Mouse (Mus musculus) forebrain, embryonic 15.5 days (tissue): Measurements from ENCODE around the gene Ifnk. TPM values are rescaled to one million over a fixed set of nuclear protein-coding genes. Genes with fewer than 3 reads are reported as not detected.

Experiments
- ATAC-seq: fragments of 200-750 bp; cut with Nextera tagmentation; replicated peaks from 2 replicates; pipeline ENCODE4 v1.8.0; 2017; ENCODE audit warnings: mild to moderate bottlenecking, moderate TSS enrichment, moderate library complexity
- H3K27ac ChIP-seq: fragments of 300-500 bp; sonication (generic); replicated peaks from 2 replicates; pipeline ENCODE4 v1.5.1; 2015; ENCODE audit warnings: mild to moderate bottlenecking, inconsistent platforms
- H3K27me3 ChIP-seq: fragments of 300-500 bp; sonication (generic); 2 replicates; pipeline ENCODE4 v1.6.1; 2015; ENCODE audit warnings: inconsistent platforms
- H3K36me3 ChIP-seq: fragments of 300-500 bp; sonication (generic); 2 replicates; pipeline ENCODE4 v1.6.1; 2015; ENCODE audit warnings: mild to moderate bottlenecking, inconsistent platforms
- H3K4me1 ChIP-seq: fragments of 300-500 bp; sonication (generic); 2 replicates; pipeline ENCODE4 v1.6.1; 2015; ENCODE audit warnings: inconsistent platforms
- H3K4me2 ChIP-seq: fragments of 300-500 bp; sonication (generic); replicated peaks from 2 replicates; pipeline ENCODE4 v1.6.1; 2015; ENCODE audit warnings: mild to moderate bottlenecking, inconsistent platforms
- H3K4me3 ChIP-seq: fragments of 300-500 bp; sonication (generic); 2 replicates; pipeline ENCODE4 v1.5.1; 2015; ENCODE audit warnings: mild to moderate bottlenecking, inconsistent platforms
- H3K9ac ChIP-seq: fragments of 300-500 bp; sonication (generic); replicated peaks from 2 replicates; pipeline ENCODE4 v1.6.1; 2015; ENCODE audit warnings: mild to moderate bottlenecking, inconsistent platforms
- H3K9me3 ChIP-seq: fragments of 300-500 bp; sonication (generic); 2 replicates; pipeline ENCODE4 v1.6.1; 2016; ENCODE audit warnings: inconsistent platforms
- WGBS: fragments of 180-500 bp; shearing (Covaris S2); methylation state at CpG from one replicate; pipeline ENCODE4 v1.1.7; 2015; ENCODE audit warnings: mixed read lengths; 5-methylcytosine and 5-hydroxymethylcytosine counted together
- polyA plus RNA-seq: library from polyadenylated mRNA; unstranded; fragments of >200 nt; fragmentation: Nextera tagmentation; extraction: Ambion mirVana; gene quantifications from 2 replicates; pipeline ENCODE4 v1.2.1, GENCODE M21; 2015

The Ifnk gene
- polyA plus RNA-seq, 1 experiment from 2014 or later, result 0.22 TPM

DNA sequence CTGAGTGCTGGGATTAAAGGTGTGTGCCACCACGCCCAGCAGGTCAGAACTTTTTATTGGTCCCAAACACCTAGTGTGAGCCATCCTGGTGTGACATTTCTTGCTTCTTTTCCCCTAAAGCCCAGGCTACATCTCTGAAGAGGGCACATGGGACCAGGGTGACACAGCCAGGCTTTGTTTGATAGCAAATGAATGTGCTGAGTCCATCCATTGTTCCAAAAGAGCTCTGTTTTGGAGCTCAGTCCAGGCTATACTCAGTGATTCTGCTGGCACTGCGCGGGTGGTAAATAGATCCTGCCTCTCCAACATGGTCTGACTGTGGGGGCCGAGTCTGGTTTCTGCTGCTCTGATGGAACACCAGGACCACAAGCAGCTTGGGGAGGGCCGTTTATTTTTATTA is 16.0 kb downstream of the Ifnk start:
- H3K4me3 ChIP-seq, result no peak overlapping the region
- no peak for ATAC-seq
- peaks cover 7% of the 10 kb centered on the region for H3K4me1 ChIP-seq
- WGBS, result 87% methylated on average over 5 of the region's 5 CpGs
- H3K27me3 ChIP-seq, result no peaks in the 10 kb centered on the region
- H3K9ac ChIP-seq, result no peak overlapping the region
- H3K36me3 ChIP-seq, result no peaks in the 10 kb centered on the region
- H3K27ac ChIP-seq, result no peak overlapping the region
- no peaks in the 10 kb centered on the region for H3K9me3 ChIP-seq
- no peak overlapping the region for H3K4me2 ChIP-seq

DNA sequence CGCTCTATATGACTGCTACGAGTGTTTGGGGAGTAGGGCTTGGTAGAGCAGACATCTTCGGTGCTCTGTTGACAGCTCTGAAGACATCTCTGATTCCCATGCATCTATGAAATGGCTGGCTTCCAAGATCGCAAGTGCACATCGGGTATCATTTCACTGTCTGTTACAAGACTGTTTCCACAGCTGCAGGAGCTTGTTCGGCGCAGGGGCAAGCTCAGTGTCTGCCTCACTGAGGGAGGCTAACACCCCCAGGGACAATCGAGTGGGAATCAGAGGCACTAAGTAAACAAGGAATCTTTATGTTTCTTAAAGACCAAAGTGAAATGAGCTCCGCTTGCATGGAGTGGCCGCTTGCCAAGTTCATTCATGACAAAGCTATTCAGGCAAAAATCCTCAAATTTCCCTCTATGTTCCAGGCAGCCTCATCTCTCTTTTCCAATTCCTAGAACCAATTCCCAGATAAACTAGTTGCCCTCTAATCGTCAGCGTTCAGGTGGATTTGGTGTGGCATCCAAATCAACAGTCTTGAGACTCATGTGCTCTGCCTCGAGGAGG is 17.8 kb downstream of the Ifnk start:
- 0 out of 2 replicates have a peak, but pooled peaks have one; percentile 16 for ATAC-seq
- WGBS, result 48% methylated on average over 13 of the region's 13 CpGs
- Histone ChIP-seq H3K36me3 (no peaks in the 10 kb centered on the region), H3K4me2 (no peak overlapping the region; the same call in 1 of the 2 replicates), H3K27me3 (no peaks in the 10 kb centered on the region), H3K4me3 (no peak overlapping the region), H3K9ac (no peak overlapping the region), H3K27ac (no peak overlapping the region), H3K4me1 (peaks cover 7% of the 10 kb centered on the region), H3K9me3 (no peaks in the 10 kb centered on the region)

DNA sequence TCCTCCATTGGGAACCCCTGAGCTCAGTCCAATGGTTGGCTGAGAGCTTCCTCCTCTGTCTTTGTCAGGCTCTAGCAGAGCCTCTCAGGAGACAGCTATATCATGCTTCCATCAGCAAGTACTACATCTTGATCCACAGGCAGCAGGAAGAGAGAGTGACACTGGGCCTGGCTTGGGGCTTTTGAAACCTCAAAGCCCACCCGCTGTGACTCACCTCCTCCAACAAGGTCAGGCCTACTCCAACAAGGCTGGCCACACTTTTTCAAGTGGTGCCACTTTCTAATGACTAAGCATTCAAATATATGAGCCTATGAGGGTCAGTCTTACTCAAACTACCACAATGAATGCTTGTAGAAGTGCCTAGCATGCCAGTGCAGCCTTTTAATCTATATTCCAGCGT is 20.6 kb downstream of the Ifnk start:
- Histone ChIP-seq H3K36me3 (no peaks in the 10 kb centered on the region), H3K27ac (no peak overlapping the region), H3K4me2 (no peak overlapping the region), H3K9ac (no peak overlapping the region), H3K4me1 (peaks cover 7% of the 10 kb centered on the region), H3K4me3 (no peak overlapping the region), H3K27me3 (no peaks in the 10 kb centered on the region), H3K9me3 (no peaks in the 10 kb centered on the region)
- WGBS, result 90% methylated on average over 2 of the region's 2 CpGs
- ATAC-seq, result no peak

DNA sequence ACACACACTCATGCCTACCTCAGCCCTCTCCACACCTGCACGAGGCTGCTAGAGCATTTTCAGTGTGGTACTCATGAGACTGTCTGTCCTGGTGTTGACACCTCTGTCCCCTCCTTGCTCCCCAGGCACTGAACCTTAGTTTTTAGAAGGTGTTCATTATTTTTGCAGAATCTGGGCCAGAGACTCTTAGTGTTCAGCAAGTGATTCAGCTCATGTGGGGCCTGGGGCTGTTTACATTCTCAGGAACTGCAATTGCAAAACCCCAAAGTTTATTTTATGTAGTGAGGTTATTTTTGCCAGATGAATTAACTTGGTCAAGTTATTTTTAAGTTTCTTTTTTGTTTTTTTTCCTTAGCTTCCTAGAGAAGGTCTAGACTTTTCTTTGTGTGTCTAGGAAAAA is 21.7 kb downstream of the Ifnk start:
- Histone ChIP-seq H3K4me2 (no peak overlapping the region), H3K27ac (no peak overlapping the region), H3K9me3 (no peaks in the 10 kb centered on the region), H3K4me1 (peaks cover 7% of the 10 kb centered on the region), H3K36me3 (no peaks in the 10 kb centered on the region), H3K27me3 (no peaks in the 10 kb centered on the region), H3K4me3 (no peak overlapping the region), H3K9ac (no peak overlapping the region)
- no peak for ATAC-seq
- WGBS, result 82% methylated on average over 1 of the region's 1 CpGs

DNA sequence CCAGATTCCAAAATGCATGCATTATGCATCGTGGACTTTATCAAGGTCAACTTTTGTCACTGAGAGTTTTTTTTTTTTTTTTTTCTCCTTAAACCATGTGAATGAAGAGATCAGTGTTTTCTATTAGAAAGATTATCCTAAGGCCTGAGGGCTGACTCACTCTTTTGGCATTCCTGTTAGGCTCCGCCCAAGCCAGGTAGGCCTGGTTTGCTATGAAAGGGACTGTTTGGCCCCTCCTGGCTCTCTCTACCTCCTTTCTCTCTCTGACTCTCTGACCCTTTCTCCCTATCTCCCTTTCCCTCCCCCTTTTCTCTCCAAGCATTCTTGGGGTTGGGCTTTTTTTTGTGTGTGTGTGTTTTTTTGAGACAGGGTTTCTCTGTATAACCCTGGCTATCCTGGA is 23.7 kb downstream of the Ifnk start:
- H3K4me1 ChIP-seq, result no peaks in the 10 kb centered on the region
- ATAC-seq, result no peak
- no peak overlapping the region for H3K9ac ChIP-seq
- no peaks in the 10 kb centered on the region for H3K27me3 ChIP-seq
- H3K4me3 ChIP-seq, result no peak overlapping the region
- 92% methylated on average over 2 of the region's 2 CpGs for WGBS
- no peaks in the 10 kb centered on the region for H3K36me3 ChIP-seq
- no peak overlapping the region for H3K4me2 ChIP-seq
- H3K27ac ChIP-seq, result no peak overlapping the region
- H3K9me3 ChIP-seq, result no peaks in the 10 kb centered on the region

DNA sequence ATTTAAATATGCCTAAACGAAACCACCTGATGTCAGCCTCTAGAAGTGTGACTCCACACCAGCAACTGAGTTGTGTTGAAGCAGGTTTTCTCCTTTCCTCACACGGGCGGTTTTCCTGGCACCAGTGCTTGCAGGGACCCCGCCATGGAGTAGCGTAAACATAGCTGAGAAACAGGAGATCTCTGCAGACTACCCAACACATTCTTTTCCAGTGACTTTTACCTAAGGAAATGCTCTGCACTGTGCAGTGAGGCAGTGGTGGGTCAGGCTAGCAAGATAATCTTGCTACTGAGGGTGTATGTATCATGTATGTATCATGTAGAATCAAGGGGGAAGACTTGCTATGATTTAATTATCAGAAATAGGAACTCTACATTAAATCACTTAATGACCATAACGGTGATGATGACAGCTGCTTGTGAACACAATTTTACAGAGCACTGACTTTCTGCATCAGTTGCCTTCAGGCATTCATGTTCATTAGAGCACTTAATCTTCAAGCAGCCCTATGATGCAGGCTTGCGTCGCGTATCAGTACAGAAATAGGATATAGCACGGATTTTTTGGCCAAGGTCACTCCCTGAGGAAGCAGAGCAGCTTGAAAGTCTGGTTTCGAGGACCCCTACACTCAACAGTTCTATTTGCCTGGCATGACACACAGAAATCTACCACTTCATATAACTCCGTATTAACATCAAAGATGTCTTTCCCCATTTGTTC is 26.2 kb downstream of the Ifnk start:
- H3K9ac ChIP-seq, result no peak overlapping the region
- 72% methylated on average over 12 of the region's 12 CpGs for WGBS
- no peaks in the 10 kb centered on the region for H3K9me3 ChIP-seq
- H3K27me3 ChIP-seq, result no peaks in the 10 kb centered on the region
- no peak for ATAC-seq
- H3K27ac ChIP-seq, result no peak overlapping the region
- no peak overlapping the region for H3K4me2 ChIP-seq
- no peaks in the 10 kb centered on the region for H3K36me3 ChIP-seq
- H3K4me3 ChIP-seq, result no peak overlapping the region
- no peaks in the 10 kb centered on the region for H3K4me1 ChIP-seq

DNA sequence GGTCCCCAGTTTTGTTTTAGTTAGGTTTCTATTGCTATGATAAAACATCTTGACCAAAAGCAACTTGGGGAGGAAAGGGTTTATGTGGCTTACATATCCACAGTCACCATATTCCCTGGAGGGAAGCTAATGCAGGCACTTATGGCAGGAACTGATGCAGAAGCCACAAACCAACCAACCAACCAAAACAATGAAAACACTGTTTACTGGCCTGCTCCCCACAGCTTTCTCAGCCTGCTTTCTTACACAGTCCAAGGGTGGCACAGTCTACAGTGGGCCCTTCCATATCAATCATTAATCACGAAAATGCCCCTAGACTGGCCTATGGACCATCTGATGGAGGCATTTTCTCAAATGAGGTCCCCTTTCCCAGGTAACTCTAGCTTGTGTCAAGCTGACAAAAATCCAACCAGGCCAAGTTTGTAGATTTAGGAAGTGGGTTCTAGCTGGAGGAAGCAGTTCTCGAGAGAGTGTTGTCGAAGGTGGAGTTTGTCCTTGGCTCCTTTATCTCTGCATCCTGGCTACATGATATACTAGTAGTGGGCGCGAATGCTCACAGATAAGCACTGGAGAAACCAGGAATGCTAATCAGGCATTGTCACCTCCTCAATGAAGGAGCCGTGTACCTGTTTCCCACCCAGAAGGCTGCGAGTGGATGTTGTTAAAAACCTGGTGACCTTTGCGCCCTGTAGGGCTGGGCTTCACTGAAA is 35.9 kb downstream of the Ifnk start:
- Histone ChIP-seq H3K27me3 (no peaks in the 10 kb centered on the region), H3K4me2 (no peak overlapping the region), H3K9ac (no peak overlapping the region), H3K4me3 (no peak overlapping the region), H3K27ac (no peak overlapping the region), H3K36me3 (peaks cover 7% of the 10 kb centered on the region; the same call in 1 of the 2 replicates), H3K9me3 (no peaks in the 10 kb centered on the region), H3K4me1 (no peaks in the 10 kb centered on the region)
- no peak for ATAC-seq
- 96% methylated on average over 8 of the region's 8 CpGs for WGBS

DNA sequence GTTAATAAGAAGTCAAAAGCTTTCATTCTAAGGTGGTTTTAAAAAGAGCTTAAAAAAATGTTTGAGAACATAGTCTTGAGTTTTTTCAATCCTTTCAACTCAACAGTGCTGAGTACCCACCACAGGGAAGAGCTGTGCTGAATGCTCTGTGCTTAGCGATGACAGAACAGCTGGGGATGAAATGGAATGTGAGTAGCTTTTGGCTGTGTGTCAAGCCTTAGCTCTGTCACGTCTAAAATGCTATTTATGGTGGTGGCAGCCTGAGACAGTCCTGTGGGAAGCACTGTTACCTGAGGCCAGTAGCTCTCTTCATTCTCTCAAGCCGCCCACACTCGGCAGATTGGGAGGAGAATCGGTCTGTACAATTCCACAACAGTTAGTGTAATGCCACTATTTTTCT is 37.9 kb downstream of the Ifnk start:
- Histone ChIP-seq H3K27ac (no peak overlapping the region), H3K4me3 (no peak overlapping the region), H3K9me3 (no peaks in the 10 kb centered on the region), H3K4me2 (no peak overlapping the region), H3K36me3 (peaks cover 13% of the 10 kb centered on the region), H3K4me1 (no peaks in the 10 kb centered on the region), H3K27me3 (no peaks in the 10 kb centered on the region), H3K9ac (no peak overlapping the region)
- 68% methylated on average over 5 of the region's 5 CpGs for whole genome bisulfite sequencing
- ATAC-seq, result no peak

DNA sequence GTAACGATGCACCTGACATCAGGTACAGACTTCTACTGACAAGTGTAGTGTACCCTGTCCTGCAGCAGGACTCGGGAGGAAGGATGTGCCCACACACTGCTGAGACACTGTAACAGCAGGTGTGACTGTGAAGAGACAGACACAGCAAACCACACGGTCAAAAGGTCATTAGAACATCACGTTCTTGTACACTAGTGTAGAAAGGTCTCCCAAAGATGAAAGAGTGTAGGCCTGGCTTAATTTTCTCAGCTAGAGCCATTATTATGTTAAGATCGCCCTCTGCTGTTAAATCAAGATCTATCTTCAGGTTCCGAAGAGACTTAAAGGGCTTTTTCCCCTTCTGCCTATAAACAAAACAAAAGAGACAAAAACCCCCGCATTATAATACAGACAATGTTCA is 40.9 kb downstream of the Ifnk start:
- Histone ChIP-seq H3K4me1 (no peaks in the 10 kb centered on the region), H3K27ac (no peak overlapping the region), H3K4me3 (no peak overlapping the region), H3K36me3 (peaks cover 19% of the 10 kb centered on the region), H3K4me2 (no peak overlapping the region), H3K9ac (no peak overlapping the region), H3K27me3 (no peaks in the 10 kb centered on the region), H3K9me3 (no peaks in the 10 kb centered on the region)
- ATAC-seq, result peak; percentile 60; the same call in 1 of the 2 replicates
- WGBS, result 40% methylated on average over 7 of the region's 7 CpGs

DNA sequence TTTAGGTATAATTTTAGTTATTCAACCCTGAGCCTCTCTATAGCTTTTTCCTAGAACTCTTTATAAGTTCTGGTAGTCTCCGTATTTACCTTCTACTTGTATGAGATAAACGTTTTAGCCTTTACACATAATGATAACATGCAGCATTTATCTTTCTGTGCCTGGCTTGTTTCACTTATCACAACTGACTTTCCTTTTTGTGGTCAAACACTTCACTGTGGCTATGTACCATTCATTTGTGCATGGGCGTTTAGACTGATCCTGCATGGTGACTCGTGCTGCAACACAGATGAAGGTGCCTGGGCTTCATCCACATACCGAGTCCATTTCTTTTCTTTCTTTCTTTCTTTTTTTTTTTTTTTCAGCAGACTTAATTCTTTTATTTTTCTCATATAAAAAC is 49.8 kb downstream of the Ifnk start:
- H3K4me2 ChIP-seq, result no peak overlapping the region
- H3K27ac ChIP-seq, result no peak overlapping the region
- no peaks in the 10 kb centered on the region for H3K4me1 ChIP-seq
- no peaks in the 10 kb centered on the region for H3K9me3 ChIP-seq
- H3K27me3 ChIP-seq, result no peaks in the 10 kb centered on the region
- ATAC-seq, result no peak
- H3K36me3 ChIP-seq, result peaks cover 40% of the 10 kb centered on the region; the same call in 1 of the 2 replicates
- whole genome bisulfite sequencing, result 96% methylated on average over 5 of the region's 5 CpGs
- H3K9ac ChIP-seq, result no peak overlapping the region
- no peak overlapping the region for H3K4me3 ChIP-seq
